Mouse (Mus musculus): ENCODE results near the gene Rnh1.

Gene Rnh1

GRCm38 (mm10) chr7:141204546-141204945 is 31.9 kb upstream of the Rnh1 start:
- DNase-seq = no peak

DNA sequence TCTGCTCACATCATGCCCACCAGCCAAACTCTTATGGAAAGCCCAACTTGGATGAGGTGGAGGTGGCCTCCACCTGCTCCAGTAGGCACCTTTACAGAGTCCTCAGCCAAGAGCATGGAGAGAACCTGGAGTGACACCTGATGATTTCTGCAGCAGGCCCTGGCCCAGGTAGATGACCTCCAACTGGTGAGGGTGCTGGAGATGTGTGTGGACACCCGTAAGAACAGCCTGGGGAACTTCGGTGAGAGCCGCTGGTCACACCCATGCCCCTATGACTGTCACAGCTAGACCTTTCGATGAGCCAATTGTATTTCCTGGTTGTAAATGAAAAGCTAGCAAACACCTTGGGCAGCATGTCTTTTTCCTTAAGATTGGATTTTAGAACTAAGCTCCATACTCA is 25.5 kb upstream of the Rnh1 start:
- DNase-seq = no peak

GRCm38 (mm10) chr7:141196619-141197282 is 24.1 kb upstream of the Rnh1 start:
- no peak for DNase-seq

GRCm38 (mm10) chr7:141195754-141196153 is 23.1 kb upstream of the Rnh1 start:
- no peak for DNase-seq

DNA sequence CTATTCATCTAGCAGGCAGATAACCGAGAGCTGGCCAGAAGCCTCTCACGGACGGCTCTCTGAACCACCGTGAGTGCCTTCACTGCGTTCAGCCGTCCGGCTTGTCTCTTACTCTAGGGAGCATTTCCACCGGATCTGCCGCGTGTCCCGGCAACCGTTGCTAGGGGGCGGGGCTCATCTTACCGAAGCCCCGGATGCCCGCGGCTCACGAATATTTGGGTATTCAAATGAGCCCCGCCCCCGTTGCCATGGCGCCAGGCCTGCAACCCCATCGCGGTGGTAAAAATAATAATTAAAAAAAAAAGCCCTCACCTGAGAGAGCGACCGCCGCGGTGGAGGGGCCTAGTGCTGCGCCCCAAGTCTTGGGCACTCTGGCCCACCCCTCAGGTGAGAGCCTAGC is 22.2 kb upstream of the Rnh1 start:
- DNase-seq = peak; percentile 91

DNA sequence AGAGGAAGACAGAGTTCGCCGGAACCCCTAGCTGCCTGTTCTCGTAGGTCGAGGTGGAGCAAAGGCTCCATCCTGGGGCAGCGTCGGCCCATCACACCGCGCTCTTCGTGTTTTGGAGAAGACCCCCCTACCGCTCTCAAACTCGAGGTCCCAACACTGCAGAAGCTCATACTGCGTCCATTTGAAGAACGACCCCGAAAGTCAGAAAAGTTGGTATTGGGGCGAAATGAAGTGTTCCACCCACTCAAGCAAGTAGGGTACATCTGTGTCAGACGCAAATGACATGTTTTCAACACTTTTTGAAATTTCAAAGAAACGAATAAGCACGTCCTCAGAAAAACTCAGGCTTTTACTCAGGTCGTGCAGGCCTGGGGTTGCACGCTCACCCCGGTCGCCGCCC is 21.8 kb upstream of the Rnh1 start:
- DNase-seq = no peak

- peak; percentile 99 for DNase-seq
Observed at GRCm38 (mm10) chr7:141193948-141194347, 21.3 kb upstream of the Rnh1 start, which contains the start of the genes Hras and Lrrc56. Gene Hras (minus strand): TSS chr7:141194005. Gene Lrrc56 (plus strand): TSS chr7:141194157.

DNA sequence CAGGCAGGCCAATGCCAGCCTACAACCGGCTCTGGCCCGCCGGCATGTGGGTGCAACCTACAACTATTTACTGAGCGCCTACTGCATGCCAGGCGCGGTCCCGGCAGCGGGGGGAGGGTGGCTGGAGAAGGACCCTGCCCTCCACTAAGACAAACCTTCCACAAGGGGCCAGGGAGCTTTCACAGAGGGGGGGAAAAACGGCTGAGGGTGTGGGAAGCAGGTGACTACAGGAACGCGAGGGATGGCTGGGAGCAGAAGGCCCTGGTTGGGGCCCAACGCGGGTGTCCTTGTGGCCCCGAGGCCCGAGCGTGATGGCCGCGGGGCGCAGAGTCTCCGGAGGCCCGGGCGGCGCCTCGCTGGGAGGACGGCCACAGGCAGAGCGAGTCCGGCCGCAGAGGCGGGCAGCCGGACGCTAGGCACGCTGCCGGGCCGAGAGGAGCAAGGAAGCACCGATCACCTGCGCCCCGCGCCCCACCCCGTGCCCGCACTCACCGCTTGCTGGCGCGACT is 20.7 kb upstream of the Rnh1 start:
- peak; percentile 35 for DNase-seq

GRCm38 (mm10) chr7:141192776-141193347 is 20.2 kb upstream of the Rnh1 start:
- peak; percentile 45 for DNase-seq

GRCm38 (mm10) chr7:141191796-141192685 is 19.4 kb upstream of the Rnh1 start:
- DNase-seq = no peak

DNA sequence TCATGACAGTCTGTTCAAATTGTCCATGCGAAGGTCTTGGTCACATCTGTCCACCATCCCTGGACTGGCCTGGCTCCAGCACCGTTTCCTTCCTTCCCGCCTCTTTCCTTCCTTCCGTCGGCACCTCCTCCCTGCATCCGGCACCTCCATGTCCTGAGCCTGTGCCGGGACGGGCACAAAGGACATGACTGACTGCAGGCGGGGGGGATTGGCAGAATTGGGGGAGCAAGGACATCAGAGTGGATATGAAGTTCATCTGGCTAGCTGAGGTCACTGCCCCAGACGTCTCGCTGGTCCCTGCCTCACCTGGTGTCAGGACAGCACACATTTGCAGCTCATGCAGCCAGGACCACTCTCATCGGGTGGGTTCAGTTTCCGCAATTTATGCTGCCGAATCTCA is 18.4 kb upstream of the Rnh1 start:
- DNase-seq = peak; percentile 38

DNA sequence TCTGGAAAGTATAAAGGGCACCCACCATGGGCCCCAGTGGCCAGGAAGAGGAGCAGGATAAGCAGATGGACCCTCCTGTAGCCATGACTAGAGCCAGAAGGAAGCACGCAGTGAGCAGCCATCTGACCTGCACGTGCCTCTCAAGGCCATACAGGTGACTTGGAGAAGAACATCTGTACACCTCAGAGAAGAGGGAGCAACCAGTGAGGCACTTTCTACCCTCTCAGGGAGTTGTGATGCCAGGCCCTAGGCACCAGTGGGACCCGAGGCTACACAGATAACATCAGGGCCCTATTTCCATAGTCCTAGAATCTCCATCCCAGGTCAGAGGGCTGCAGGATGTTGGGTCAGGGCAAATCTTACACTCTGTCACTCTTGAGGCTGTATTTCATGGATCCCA is 17.6 kb upstream of the Rnh1 start:
- DNase-seq = no peak

GRCm38 (mm10) chr7:141188733-141189132 is 16.1 kb upstream of the Rnh1 start:
- no peak for DNase-seq

DNA sequence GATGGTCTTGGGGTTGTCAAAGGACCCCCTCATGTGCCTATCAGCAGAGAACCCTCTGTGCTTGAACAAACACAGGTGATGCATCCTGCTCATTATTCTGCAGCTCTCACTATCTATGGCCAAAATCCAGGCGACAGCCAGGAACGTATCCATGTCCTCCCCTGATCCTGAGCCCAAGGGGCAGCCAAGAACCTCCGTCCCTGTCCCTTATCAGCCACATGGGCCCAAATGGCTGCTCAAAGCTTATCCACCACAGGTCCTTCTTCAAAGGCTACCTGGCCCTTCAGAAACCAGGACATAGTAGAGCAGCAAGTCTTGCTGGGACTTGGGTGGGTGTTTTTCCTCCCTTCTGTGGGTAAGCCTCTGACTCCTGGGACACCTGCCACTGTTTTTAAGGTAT is 15.5 kb upstream of the Rnh1 start:
- no peak for DNase-seq

GRCm38 (mm10) chr7:141176173-141176572 is 3.5 kb upstream of the Rnh1 start:
- DNase-seq = peak; percentile 94

DNA sequence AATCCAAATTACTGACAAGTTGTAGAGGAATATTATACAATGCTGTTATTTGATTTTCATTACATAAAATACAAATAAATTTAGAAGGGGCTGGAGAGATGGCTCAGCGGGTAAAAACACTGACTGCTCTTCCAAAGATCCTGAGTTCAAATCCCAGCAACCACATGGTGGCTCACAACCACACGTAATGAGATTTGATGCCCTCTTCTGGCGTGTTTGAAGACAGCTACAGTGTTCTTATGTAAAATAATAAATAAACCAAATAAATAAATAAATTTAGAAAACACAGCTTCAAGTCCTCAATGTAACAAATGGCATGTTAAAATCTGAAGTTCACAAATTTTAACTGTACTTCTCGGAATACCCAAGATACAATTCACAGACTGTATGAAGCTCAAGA is 2.4 kb upstream of the Rnh1 start:
- DNase-seq = no peak

- no peak for DNase-seq
Observed at GRCm38 (mm10) chr7:141173323-141173850, 730 bp upstream of the Rnh1 start.

DNA sequence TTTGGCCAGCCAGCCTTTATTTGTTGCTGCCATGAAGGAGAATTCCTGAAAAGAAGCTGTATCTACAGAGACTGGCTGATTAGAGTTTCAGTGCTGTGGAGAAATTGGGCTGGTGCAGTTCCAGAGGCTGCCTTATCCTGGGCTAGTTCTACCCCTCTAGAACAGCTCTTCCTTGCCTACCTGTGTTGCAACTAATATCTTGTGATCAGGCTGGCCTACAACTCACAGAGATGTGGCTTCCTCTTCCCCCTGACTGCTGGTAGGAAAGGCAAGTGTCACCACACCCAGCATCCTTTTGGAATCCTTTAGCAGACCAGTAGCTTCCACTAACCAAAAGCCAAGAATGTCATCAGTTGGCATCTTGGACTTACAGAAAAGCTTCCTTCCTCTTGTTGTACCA is 2.8 kb downstream of the Rnh1 start:
- DNase-seq = no peak

GRCm38 (mm10) chr7:141169300-141169699 is 3.4 kb downstream of the Rnh1 start:
- DNase-seq = peak; percentile 67

DNA sequence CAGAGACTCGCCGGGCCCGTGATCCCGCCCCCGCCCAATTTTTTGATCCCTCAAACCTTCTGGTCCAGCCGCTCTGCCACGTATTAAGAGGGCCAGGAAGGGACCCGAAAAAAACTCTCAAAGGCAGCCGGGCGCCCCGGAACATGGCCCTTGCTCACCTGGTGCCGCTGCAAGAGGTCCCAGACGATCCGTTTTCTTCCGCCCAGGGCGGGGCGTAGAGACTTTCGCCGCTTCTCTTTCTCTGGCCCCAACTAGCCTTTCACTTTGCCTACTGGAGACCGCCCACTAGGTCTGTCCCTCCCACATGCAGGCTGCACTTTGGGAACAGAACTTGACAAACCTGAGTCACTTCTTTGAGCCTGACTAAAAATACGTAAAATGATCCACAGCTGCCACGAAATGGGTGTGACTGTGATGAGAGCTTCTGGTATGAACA is 4.1 kb downstream of the Rnh1 start:
- peak; percentile 78 for DNase-seq

DNA sequence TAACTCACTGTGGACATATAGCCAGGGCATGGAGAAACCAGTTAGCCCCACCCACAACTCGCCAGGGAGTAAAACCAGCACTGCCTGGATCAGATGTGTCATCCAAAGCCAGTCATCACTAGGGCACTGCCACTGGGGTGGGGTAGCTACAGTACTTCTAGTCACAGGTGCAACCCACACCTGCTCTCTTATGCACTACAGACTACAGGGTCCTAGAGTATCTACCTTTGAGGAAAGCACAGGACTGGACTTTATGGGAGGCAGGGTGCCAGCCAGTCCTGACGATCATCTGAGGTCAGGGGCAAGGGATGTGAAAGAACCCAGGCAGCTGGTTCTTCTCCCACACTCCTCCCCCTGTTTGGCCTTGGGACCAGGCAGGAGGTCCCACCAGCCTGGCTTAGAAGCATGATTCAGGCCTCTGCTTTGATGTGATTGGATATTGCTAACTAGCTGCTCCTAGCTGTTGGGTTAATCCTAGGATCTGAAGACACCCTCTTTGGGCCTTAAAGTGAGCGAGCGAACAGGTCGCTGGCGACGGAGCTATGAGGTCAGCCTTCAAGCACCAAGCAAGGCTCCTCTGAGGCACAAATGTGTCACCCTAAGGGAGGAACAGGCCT is 4.6 kb downstream of the Rnh1 start:
- DNase-seq = peak; percentile 64

- peak; percentile 15 for DNase-seq
Observed at GRCm38 (mm10) chr7:141164850-141165249, 7.8 kb downstream of the Rnh1 start.

GRCm38 (mm10) chr7:141164397-141164796 is 8.3 kb downstream of the Rnh1 start:
- DNase-seq = no peak

All from lung, postnatal 14 days (tissue).